In the genomic region with DNA sequence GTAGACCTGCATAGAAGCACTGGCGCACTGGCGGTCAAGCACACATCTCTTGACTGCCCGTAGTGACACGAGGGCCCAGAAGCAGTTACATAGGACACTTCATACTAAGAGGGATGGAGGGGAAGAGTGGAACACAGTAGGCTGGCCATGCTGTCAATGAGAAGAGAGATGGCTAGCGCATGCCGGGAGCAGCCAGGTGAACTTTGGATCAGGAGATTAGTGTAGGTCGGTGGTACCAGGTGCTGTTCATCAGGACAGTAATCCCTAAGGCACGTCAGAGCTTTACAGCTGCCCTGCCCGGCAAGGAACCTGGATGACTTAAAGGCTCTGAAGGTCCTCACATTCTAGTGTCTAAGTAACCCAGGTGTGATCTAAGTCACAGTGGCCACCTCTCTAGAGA, we compare ENCODE assay signal across 8 mouse cellular contexts. TPM values are rescaled to one million over a fixed set of nuclear protein-coding genes. Genes with fewer than 3 reads are reported as not detected.
DNase-seq lines count a peak whose midpoint lies in the region; ATAC-seq lines count a peak whose summit lies in the region.

No protein-coding gene starts in this region.

- 72% methylated on average over 9 of the region's 9 CpGs for WGBS in embryonic facial prominence, embryonic 15.5 days
- 78% methylated on average over 9 of the region's 9 CpGs for WGBS in kidney, embryonic 16.5 days
- 90% methylated on average over 9 of the region's 9 CpGs for WGBS in neural tube, embryonic 14.5 days

- peak overlapping the region; percentile 15; the same call in 1 of the 2 replicates for H3K4me3 ChIP-seq in embryonic facial prominence, embryonic 15.5 days (replicated peaks)
- H3K4me3 ChIP-seq in kidney, embryonic 16.5 days (ENCODE audit: low read length), result peak overlapping the region; percentile 90; the same call in 1 of the 2 replicates
- H3K4me3 ChIP-seq in neural tube, embryonic 14.5 days (ENCODE audit: low read depth, low read length), result peak overlapping the region; percentile 95; the same call in 1 of the 2 replicates

- intact Hi-C loops in left cerebral cortex, postnatal 25 days (cut with DNase I), result loop anchor here (1.0 to 5.0 kb wide), 3 partner anchors 33 to 59 kb away; no protein-coding TSS in a partner anchor

- H3K36me3 ChIP-seq in embryonic facial prominence, embryonic 15.5 days, result no peaks in the 10 kb centered on the region
- H3K36me3 ChIP-seq in kidney, embryonic 16.5 days (ENCODE audit: insufficient read depth, low read length), result no peaks in the 10 kb centered on the region
- H3K36me3 ChIP-seq in neural tube, embryonic 14.5 days (ENCODE audit: control insufficient read depth, insufficient read depth, low read length), result no peaks in the 10 kb centered on the region

- no peak overlapping the region for H3K9ac ChIP-seq in embryonic facial prominence, embryonic 15.5 days
- H3K9ac ChIP-seq in kidney, embryonic 16.5 days (replicated peaks; ENCODE audit: low read length), result 0 out of 2 replicates have a peak overlapping the region, but pooled peaks have one; percentile 10
- H3K9ac ChIP-seq in neural tube, embryonic 14.5 days (replicated peaks; ENCODE audit: low read depth, low read length), result no peak overlapping the region

- H3K9me3 ChIP-seq in embryonic facial prominence, embryonic 15.5 days (replicated peaks), result no peaks in the 10 kb centered on the region
- H3K9me3 ChIP-seq in kidney, embryonic 16.5 days (ENCODE audit: low read length), result no peaks in the 10 kb centered on the region
- no peaks in the 10 kb centered on the region for H3K9me3 ChIP-seq in neural tube, embryonic 14.5 days (ENCODE audit: control insufficient read depth, low read length)

- DNase-seq in kidney, adult 11 months, result peak; percentile 37
- no peak for DNase-seq in kidney, adult 18-20 months
- DNase-seq in right cerebral cortex, postnatal 14 days, result no peak
- DNase-seq in frontal cortex, postnatal 14 days (ENCODE audit: low spot score in 2 of 2), result no peak
- DNase-seq in left cerebral cortex, postnatal 25 days (ENCODE audit: low spot score in 2 of 2), result no peak

- peak overlapping the region; percentile 62; the same call in 1 of the 2 replicates for H3K4me2 ChIP-seq in embryonic facial prominence, embryonic 15.5 days (replicated peaks)
- H3K4me2 ChIP-seq in kidney, embryonic 16.5 days (replicated peaks; ENCODE audit: low read depth, low read length), result peak overlapping the region; percentile 64; the same call in 1 of the 2 replicates
- peak overlapping the region; percentile 55 for H3K4me2 ChIP-seq in neural tube, embryonic 14.5 days (ENCODE audit: low read depth, low read length)

- H3K4me1 ChIP-seq in embryonic facial prominence, embryonic 15.5 days, result peaks cover 15% of the 10 kb centered on the region
- peaks cover 16% of the 10 kb centered on the region for H3K4me1 ChIP-seq in kidney, embryonic 16.5 days (ENCODE audit: insufficient read depth, low read length)
- 0 out of 2 replicates have a peak, but pooled peaks cover 3% of the 10 kb centered on the region for H3K4me1 ChIP-seq in neural tube, embryonic 14.5 days (ENCODE audit: control insufficient read depth, insufficient read depth, low read length)

- H3K27ac ChIP-seq in embryonic facial prominence, embryonic 15.5 days (replicated peaks), result no peak overlapping the region
- H3K27ac ChIP-seq in kidney, embryonic 16.5 days (ENCODE audit: low read length), result no peak overlapping the region
- H3K27ac ChIP-seq in neural tube, embryonic 14.5 days (ENCODE audit: low read depth, low read length), result no peak overlapping the region

- no peaks in the 10 kb centered on the region for H3K27me3 ChIP-seq in embryonic facial prominence, embryonic 15.5 days
- H3K27me3 ChIP-seq in kidney, embryonic 16.5 days (ENCODE audit: insufficient read depth, low read length), result no peaks in the 10 kb centered on the region
- no peaks in the 10 kb centered on the region for H3K27me3 ChIP-seq in neural tube, embryonic 14.5 days (ENCODE audit: control insufficient read depth, insufficient read depth, low read length)

- no peak for ATAC-seq in embryonic facial prominence, embryonic 15.5 days (ENCODE audit: insufficient number of reproducible peaks, low FRiP score, low TSS enrichment, low read depth)
- no peak for ATAC-seq in kidney, embryonic 16.5 days (ENCODE audit: low FRiP score, low TSS enrichment)
- ATAC-seq in neural tube, embryonic 14.5 days (ENCODE audit: low read depth), result no peak

RNA-seq across cellular contexts. Expression of gene Fbxo34, which starts 23.7 kb away (rescaled TPM):
- polyA plus RNA-seq in embryonic facial prominence, embryonic 15.5 days (2015; fragmentation: Nextera tagmentation; extraction: Ambion mirVana), result 23.0 and 26.3 TPM in 2 replicates
- polyA plus RNA-seq in kidney, embryonic 16.5 days (2015; fragmentation: Nextera tagmentation; extraction: Ambion mirVana), result 22.8 and 24.1 TPM in 2 replicates
- 37.6 and 38.7 TPM in 2 replicates for polyA plus RNA-seq in neural tube, embryonic 14.5 days (2014; fragmentation: Nextera tagmentation; extraction: Ambion mirVana)
- 100 to 1,000 TPM in 1 of 2 experiments, 10 to 100 TPM in 1; 97.0 to 104 TPM for total RNA-seq in left cerebral cortex, postnatal 25 days (2021)

RNA-seq across cellular contexts. Expression of gene Dlgap5, which starts 55.7 kb away (rescaled TPM):
- 37.5 and 38.4 TPM in 2 replicates for polyA plus RNA-seq in embryonic facial prominence, embryonic 15.5 days (2015; fragmentation: Nextera tagmentation; extraction: Ambion mirVana)
- 48.4 and 53.7 TPM in 2 replicates for polyA plus RNA-seq in kidney, embryonic 16.5 days (2015; fragmentation: Nextera tagmentation; extraction: Ambion mirVana)
- polyA plus RNA-seq in neural tube, embryonic 14.5 days (2014; fragmentation: Nextera tagmentation; extraction: Ambion mirVana), result 4.0 and 5.4 TPM in 2 replicates
- total RNA-seq in left cerebral cortex, postnatal 25 days (2021), result under 1 TPM in 1 of 2 experiments, not detected in 1; 0.25 TPM

Comparison
In these comparisons a context has a peak if more than half of its experiments do, and no peak if none do; other contexts are left out.
1. H3K4me3 ChIP-seq: peak in every context shown above with its lines; median percentile 95 in neural tube, embryonic 14.5 days; 90 in kidney, embryonic 16.5 days; 15 in embryonic facial prominence, embryonic 15.5 days.